Comparison of ENCODE assay signal across 9 mouse cellular contexts in the genomic region with DNA sequence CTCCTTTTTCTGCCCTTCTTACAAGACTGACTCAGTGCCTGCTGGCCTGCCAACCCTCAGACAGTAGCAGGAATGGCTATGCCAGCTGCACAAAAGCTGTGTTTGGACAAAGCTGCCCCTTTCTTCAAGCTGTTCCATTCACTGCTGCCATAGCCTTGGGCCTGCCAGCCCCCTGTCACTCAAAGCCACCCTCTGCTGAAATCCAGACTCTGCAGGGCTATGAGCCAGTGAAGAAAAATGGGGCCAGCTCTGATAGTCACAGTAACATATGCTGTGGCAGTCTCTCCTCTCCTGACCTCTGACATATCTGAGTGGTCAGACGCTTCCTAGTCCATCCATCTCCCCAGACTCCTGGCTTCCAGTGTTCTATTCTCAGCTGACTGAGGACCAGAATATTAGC.
A peak's percentile ranks its signal among the peaks of the same experiment; 100 is the strongest.
DNase-seq lines count a peak whose midpoint lies in the region; ATAC-seq lines count a peak whose summit lies in the region.
"Had no signal": no experiment of that assay in that cellular context is flagged by ENCODE, and none has a peak within 500 bp of the region (broad histone marks: within the 10 kb centered on the region; RNA-seq: fewer than 3 reads in every experiment).

No protein-coding gene starts in this region.

- DNase-seq in adrenal gland, postnatal 10 days, result peak; percentile 28
- no peak for DNase-seq in adrenal gland, adult 8-10 months
- DNase-seq in cerebellum, adult 11-12 months, result peak; percentile 74
- peak; percentile 73 for DNase-seq in hindbrain, embryonic 14.5 days (ENCODE audit: low spot score)
- DNase-seq in liver, result no peak
- no peak for DNase-seq in lung, postnatal 4 days
- DNase-seq in natural killer cell, adult 2 months (ENCODE audit: low spot score in 2 of 2), result no peak

- no peaks in the 10 kb centered on the region for H3K27me3 ChIP-seq in hindbrain, embryonic 14.5 days (ENCODE audit: control insufficient read depth, insufficient read depth, low read length)
- no peaks in the 10 kb centered on the region for H3K27me3 ChIP-seq in midbrain, embryonic 16.5 days (ENCODE audit: control insufficient read depth, insufficient read depth, low read depth, low read length)

- H3K9ac ChIP-seq in hindbrain, embryonic 14.5 days, result no peak overlapping the region
- H3K9ac ChIP-seq in midbrain, embryonic 16.5 days (ENCODE audit: low read depth, low read length), result no peak overlapping the region
- H3K9ac ChIP-seq: liver, embryonic 14.5 days had no signal

- no peak overlapping the region for H3K4me2 ChIP-seq in hindbrain, embryonic 14.5 days (replicated peaks)
- no peak overlapping the region for H3K4me2 ChIP-seq in midbrain, embryonic 16.5 days (ENCODE audit: low read length)

- no peaks in the 10 kb centered on the region for H3K9me3 ChIP-seq in hindbrain, embryonic 14.5 days (ENCODE audit: control insufficient read depth, low read length)
- H3K9me3 ChIP-seq in midbrain, embryonic 16.5 days (replicated peaks; ENCODE audit: control insufficient read depth, low read length, poor library complexity, severe bottlenecking), result no peaks in the 10 kb centered on the region

- H3K4me3 ChIP-seq in hindbrain, embryonic 14.5 days (replicated peaks; ENCODE audit: low read length), result no peak overlapping the region
- H3K4me3 ChIP-seq in midbrain, embryonic 16.5 days (ENCODE audit: low read depth, low read length), result no peak overlapping the region

- ATAC-seq in hindbrain, embryonic 14.5 days (ENCODE audit: low FRiP score), result peak; percentile 89; the same call in 1 of the 2 replicates
- ATAC-seq in midbrain, embryonic 16.5 days, result peak; percentile 85

- H3K4me1 ChIP-seq in hindbrain, embryonic 14.5 days (replicated peaks; ENCODE audit: control insufficient read depth, insufficient read depth, low read length), result peaks cover 13% of the 10 kb centered on the region
- peaks cover 4% of the 10 kb centered on the region for H3K4me1 ChIP-seq in midbrain, embryonic 16.5 days (ENCODE audit: control insufficient read depth, insufficient read depth, low read length)

- WGBS in hindbrain, embryonic 14.5 days, result 14% methylated on average over 1 of the region's 1 CpGs
- WGBS in midbrain, embryonic 16.5 days, result 62% methylated on average over 1 of the region's 1 CpGs

- no peaks in the 10 kb centered on the region for H3K36me3 ChIP-seq in hindbrain, embryonic 14.5 days (replicated peaks; ENCODE audit: control insufficient read depth, insufficient read depth)
- no peaks in the 10 kb centered on the region for H3K36me3 ChIP-seq in midbrain, embryonic 16.5 days (ENCODE audit: control insufficient read depth, insufficient read depth, low read length)

- H3K27ac ChIP-seq in hindbrain, embryonic 14.5 days, result no peak overlapping the region
- no peak overlapping the region for H3K27ac ChIP-seq in midbrain, embryonic 16.5 days (ENCODE audit: low read length)
- H3K27ac ChIP-seq: liver, embryonic 14.5 days had no signal

Comparison
In these comparisons a context has a peak if more than half of its experiments do, and no peak if none do; other contexts are left out.
1. DNase-seq: peak in adrenal gland, postnatal 10 days (single experiment), cerebellum, adult 11-12 months (single experiment) and hindbrain, embryonic 14.5 days (single experiment); none in adrenal gland, adult 8-10 months (single experiment), liver (single experiment), lung, postnatal 4 days (0 of 2) and natural killer cell, adult 2 months (0 of 2).